Mouse (Mus musculus) liver, adult 10 weeks (tissue): ENCODE results near the gene Gm5447. TPM values are rescaled to one million over a fixed set of nuclear protein-coding genes. Genes with fewer than 3 reads are reported as not detected.

Source experiments
- polyA plus RNA-seq: library from polyadenylated mRNA; stranded (reverse); fragments of 350-450 nt; fragmentation: Illumina TruSeq; extraction: RNeasy Lipid Tissue Mini Kit (QIAGEN cat#74804); gene quantifications from one replicate; pipeline ENCODE4 v1.2.3, GENCODE M21; 2014; ENCODE audit warnings: low read depth, low replicate concordance

Gm5447 gene
- polyA plus RNA-seq = not detected

GRCm38 (mm10) chr13:30973501-30974246, at the start of gene Gm5447, which contains the start of gene Exoc2:
Gene Gm5447 (plus strand): TSS chr13:30974204.
Gene Exoc2 (minus strand): TSS chr13:30974093.

GRCm38 (mm10) chr13:30947540-30947939, 26.5 kb upstream of the Gm5447 start, which contains the start of gene Hus1b:
Gene Hus1b (minus strand): TSS chr13:30947759.

Other genes starting within 250 kb of the Gm5447 start
- 0.37 TPM for gene Irf4, start 225.0 kb upstream of the Gm5447 start, polyA plus RNA-seq
- not detected for gene Hus1b, start 26.4 kb upstream of the Gm5447 start, polyA plus RNA-seq
- gene Exoc2, start 111 bp upstream of the Gm5447 start, polyA plus RNA-seq = 7.9 TPM